Mouse (Mus musculus): ENCODE results near the gene Ccdc50. TPM values are rescaled to one million over a fixed set of nuclear protein-coding genes. Genes with fewer than 3 reads are reported as not detected.

The Ccdc50 gene
- polyA plus RNA-seq, 1 experiment from 2014 or later, result 64.5 TPM

GRCm38 (mm10) chr16:27471389-27471788 is 82.7 kb downstream of the Ccdc50 start:
- WGBS, result 72% methylated on average over 6 of the region's 6 CpGs
- H3K4me3 ChIP-seq (replicated peaks; ENCODE audit: low read length), result no peak overlapping the region
- no peak for DNase-seq (ENCODE audit: low spot score)
- no peaks in the 10 kb centered on the region for H3K4me1 ChIP-seq (replicated peaks; ENCODE audit: control insufficient read depth, insufficient read depth, low read length)
- H3K9ac ChIP-seq, result no peak overlapping the region
- no peaks in the 10 kb centered on the region for H3K9me3 ChIP-seq (ENCODE audit: control insufficient read depth, low read length)
- ATAC-seq (ENCODE audit: low FRiP score), result no peak
- H3K27me3 ChIP-seq (ENCODE audit: control insufficient read depth, insufficient read depth, low read length), result no peaks in the 10 kb centered on the region
- H3K4me2 ChIP-seq (replicated peaks), result no peak overlapping the region
- H3K36me3 ChIP-seq (replicated peaks; ENCODE audit: control insufficient read depth, insufficient read depth), result no peaks in the 10 kb centered on the region
- H3K27ac ChIP-seq, result no peak overlapping the region

- no peaks in the 10 kb centered on the region for H3K9me3 ChIP-seq (ENCODE audit: control insufficient read depth, low read length)
- no peak overlapping the region for H3K4me2 ChIP-seq (replicated peaks)
- ATAC-seq (ENCODE audit: low FRiP score), result peak; percentile 68
- H3K36me3 ChIP-seq (replicated peaks; ENCODE audit: control insufficient read depth, insufficient read depth), result no peaks in the 10 kb centered on the region
- H3K4me1 ChIP-seq (replicated peaks; ENCODE audit: control insufficient read depth, insufficient read depth, low read length), result no peaks in the 10 kb centered on the region
- H3K27me3 ChIP-seq (ENCODE audit: control insufficient read depth, insufficient read depth, low read length), result no peaks in the 10 kb centered on the region
- no peak overlapping the region for H3K27ac ChIP-seq
- peak; percentile 45 for DNase-seq (ENCODE audit: low spot score)
- no peak overlapping the region for H3K9ac ChIP-seq
- no peak overlapping the region for H3K4me3 ChIP-seq (replicated peaks; ENCODE audit: low read length)
- 48% methylated on average over 1 of the region's 1 CpGs for WGBS
Measured at GRCm38 (mm10) chr16:27483834-27484233, 95.2 kb downstream of the Ccdc50 start.

Other genes with a start within 250 kb of the Ccdc50 start
- gene Ostn, start 81.4 kb upstream of the Ccdc50 start, polyA plus RNA-seq (2014; fragmentation: Nextera tagmentation; extraction: Ambion mirVana), result not detected in 2 replicates
- 9.6 and 12.4 TPM in 2 replicates for gene Uts2b, start 18.6 kb upstream of the Ccdc50 start, polyA plus RNA-seq (2014; fragmentation: Nextera tagmentation; extraction: Ambion mirVana)

Data from hindbrain, embryonic 14.5 days (tissue).